Mouse (Mus musculus): ENCODE results near the gene Opn1sw. TPM values are rescaled to one million over a fixed set of nuclear protein-coding genes. Genes with fewer than 3 reads are reported as not detected.
A peak's percentile ranks its signal among the peaks of the same experiment; 100 is the strongest.
"Not testable (repeated sequence)": the region's sequence is repeated elsewhere in the genome, so short reads cannot be mapped to it uniquely, and the experiment has no call there.

Gene Opn1sw
- total RNA-seq, 1 experiment from 2014 or later, result not detected

DNA sequence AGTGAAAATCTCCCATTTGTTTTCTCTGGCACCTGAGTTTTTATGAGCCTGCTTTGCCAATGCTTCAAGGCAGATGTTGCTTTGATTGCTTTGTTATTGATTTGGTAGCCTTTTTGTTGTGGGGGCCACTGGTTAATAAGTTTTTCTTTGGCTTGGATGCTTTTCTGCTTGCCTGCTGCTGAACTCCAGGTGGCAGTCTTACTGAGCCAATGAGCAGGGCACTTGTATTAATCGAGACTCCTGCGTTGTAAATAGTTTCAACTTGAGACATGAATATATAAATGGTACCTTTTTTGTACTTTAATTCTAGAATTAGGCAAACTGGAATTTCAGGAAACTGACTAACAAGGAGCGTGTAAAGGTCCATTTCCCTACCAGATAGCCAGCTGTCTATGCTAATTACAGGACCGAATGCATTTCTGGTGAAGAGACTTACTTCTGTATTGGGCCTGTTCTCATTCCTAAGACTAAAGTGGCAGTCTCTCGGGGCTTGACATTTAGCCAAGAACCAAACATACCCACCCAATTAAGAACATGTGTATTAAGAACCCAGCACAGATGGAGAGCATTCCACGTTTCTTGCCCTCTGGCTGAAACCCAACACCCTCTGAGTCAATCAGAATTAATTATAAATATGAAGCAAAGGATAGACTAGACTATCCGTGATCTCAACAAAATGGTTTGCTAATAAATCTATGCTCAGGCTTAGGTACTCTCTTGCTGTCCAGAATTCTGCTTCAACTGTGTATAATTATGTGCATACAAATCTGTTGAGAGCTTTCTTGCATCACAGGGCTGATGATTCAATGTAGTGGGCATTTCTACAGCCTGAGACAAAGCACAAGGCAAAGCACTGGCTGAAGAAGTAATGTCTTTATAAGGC is 25.8 kb downstream of the Opn1sw start:
- ATAC-seq (replicated peaks in 1 of 2; ENCODE audit: insufficient read depth in 1 of 2, low FRiP score in 2 of 2, low TSS enrichment in 1 of 2, low read depth in 1 of 2, poor library complexity in 2 of 2, severe bottlenecking in 2 of 2), result no peak

DNA sequence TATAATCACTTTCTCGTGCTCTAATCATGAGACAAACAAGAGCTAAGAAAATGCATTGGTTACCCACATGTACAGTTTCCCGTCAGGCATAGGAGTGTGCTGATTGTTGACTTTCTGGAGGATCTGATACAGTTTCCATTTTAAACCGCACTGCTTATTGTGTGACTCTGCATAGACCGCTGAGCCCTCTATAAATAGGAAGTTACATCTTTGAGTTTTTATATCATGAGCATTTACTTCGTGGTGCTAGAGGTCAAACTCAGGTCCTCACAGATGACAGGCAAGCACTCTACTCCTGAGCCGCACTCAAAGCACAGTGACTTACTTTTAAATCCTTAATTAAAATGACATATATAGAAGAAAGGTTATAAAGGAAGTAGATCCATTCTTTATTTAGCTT is 28.1 kb downstream of the Opn1sw start:
- ATAC-seq (replicated peaks in 1 of 2; ENCODE audit: insufficient read depth in 1 of 2, low FRiP score in 2 of 2, low TSS enrichment in 1 of 2, low read depth in 1 of 2, poor library complexity in 2 of 2, severe bottlenecking in 2 of 2), result no peak

DNA sequence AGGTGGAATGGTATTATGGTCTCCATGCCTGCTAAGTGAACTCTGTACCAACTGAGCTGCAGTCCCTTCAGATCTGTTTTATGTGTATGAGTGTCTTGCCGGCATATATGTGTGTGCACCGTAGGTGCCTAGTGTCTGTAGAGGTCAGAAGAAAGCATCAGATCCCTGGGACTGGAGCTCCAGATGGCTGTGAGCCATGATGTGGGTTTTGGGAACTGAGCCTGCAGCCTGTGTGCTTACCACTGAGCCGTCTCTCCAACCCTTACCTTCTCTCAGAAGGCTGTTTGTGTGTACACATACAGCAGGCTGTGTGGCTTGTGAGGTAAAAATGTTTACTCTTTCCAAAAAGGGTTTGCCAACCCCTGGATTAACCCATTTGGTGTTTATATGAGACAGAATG is 28.9 kb downstream of the Opn1sw start:
- ATAC-seq (replicated peaks in 1 of 2; ENCODE audit: insufficient read depth in 1 of 2, low FRiP score in 2 of 2, low TSS enrichment in 1 of 2, low read depth in 1 of 2, poor library complexity in 2 of 2, severe bottlenecking in 2 of 2), result no peak

DNA sequence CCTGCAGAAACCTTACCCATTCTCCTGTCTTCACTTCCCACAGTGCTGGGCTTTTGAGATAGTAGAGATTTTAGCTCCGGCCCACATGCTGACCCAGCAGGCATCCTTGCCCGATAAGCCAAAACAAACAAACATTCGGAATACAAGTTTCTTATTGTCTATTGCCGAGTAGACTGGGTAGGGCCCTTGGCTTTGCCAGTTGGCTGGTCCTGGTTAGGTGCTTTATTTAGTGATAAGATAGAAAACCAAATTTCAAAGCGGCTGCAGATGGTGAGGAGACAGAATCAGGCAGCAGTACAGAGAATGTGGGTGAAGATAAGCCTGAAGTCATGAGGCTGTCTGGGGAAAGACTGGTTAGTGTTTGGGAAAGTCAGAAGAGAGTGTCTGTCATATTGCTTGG is 35.5 kb downstream of the Opn1sw start:
- no peak for ATAC-seq (replicated peaks in 1 of 2; ENCODE audit: insufficient read depth in 1 of 2, low FRiP score in 2 of 2, low TSS enrichment in 1 of 2, low read depth in 1 of 2, poor library complexity in 2 of 2, severe bottlenecking in 2 of 2)

DNA sequence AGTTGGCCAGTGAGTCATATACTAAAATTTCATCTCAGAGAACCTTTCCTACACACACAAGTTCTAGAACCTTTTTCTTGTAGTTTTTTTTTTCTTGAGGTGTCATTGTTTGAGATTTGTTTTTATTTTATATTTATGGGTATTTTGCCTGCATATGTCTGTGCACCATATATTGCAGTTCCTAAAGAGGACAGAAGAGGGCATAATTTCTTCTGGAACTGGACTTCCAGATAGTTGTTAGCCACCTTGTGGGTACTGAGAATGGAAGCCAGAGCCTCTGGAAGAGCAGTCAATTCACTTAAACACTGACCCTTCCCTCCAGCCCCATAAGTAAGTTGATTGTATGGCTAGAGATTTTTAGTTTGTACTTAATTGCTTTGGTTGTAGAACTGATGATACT is 36.7 kb downstream of the Opn1sw start:
- ATAC-seq (replicated peaks in 1 of 2; ENCODE audit: insufficient read depth in 1 of 2, low FRiP score in 2 of 2, low TSS enrichment in 1 of 2, low read depth in 1 of 2, poor library complexity in 2 of 2, severe bottlenecking in 2 of 2), result no peak

DNA sequence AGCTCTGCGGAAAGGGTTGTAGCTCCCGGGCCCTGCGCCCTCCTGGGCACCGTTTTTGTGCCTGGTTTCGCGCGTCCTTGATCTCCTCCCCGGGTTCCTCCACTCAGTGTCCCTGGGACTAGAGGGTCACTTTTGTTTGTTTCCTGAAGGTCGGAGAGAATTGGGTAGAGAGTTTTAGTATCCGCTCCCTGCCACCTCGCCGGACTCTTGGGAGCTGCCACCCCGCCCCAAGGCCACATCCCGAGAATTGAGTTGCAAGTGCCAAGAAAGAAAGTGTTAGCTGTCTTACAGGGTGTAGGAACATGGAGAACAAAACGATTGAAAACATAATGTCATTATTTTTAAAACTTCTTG is 39.9 kb downstream of the Opn1sw start:
- ATAC-seq (replicated peaks in 1 of 2; ENCODE audit: insufficient read depth in 1 of 2, low FRiP score in 2 of 2, low TSS enrichment in 1 of 2, low read depth in 1 of 2, poor library complexity in 2 of 2, severe bottlenecking in 2 of 2), result no peak

DNA sequence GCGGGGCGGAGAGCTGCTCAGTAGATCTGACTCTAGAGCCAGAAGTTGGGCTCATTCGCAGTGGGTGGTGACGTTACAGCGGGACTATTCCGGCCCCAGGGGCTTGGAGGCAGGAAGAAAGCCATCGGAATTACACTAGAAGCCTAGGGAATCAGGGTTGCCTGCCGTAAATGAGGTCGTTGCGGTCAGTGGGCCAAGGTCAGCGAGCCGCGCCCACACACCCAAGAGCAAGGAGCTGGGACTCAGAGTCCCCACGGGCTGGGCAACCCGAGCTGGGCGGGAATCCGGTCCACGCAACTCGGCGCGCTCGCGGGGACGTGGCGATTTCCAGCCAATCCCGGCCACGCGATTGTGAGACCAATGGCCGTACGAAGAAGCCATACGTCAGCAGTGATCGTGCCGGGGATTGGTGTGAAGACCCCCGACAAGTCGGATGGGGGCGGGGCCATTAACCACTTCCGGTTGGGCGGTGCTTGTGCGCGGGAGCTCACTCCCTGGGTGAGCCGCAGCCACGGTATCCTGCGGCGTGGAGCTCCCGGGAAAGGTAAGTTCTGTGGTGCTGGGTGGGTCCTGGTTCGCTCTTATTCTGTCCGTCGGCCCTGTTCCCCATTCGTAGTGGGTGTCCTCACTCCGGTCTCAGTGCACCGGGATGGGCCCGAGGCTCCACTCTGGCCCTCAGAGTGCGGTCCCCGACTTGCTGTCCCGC is 40.5 kb downstream of the Opn1sw start, which contains the start of gene Calu:
Calu (plus strand) TSS at position 405 of the 706 bp plus-strand sequence.
- ATAC-seq (replicated peaks in 1 of 2; ENCODE audit: insufficient read depth in 1 of 2, low FRiP score in 2 of 2, low TSS enrichment in 1 of 2, low read depth in 1 of 2, poor library complexity in 2 of 2, severe bottlenecking in 2 of 2), result peak; percentile 97 to 99

DNA sequence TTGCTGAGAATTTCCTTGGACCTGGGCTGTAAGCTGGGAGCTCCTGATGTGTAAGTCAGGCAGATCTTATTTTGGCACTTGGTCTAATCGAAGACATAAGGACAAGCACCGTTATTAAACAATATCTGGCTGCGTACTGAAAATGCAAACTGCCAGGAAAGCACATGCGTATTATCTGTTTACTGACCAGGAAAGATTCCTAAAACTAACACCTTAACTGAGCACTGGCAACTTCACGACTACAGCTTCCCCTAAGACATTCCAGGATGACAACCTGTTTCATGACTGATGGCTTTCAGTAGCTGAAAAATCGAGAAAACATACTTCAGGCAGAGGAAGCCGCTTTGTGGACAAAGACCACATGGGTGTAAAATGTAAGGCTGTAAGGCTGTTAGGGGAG is 41.1 kb downstream of the Opn1sw start:
- no peak for ATAC-seq (replicated peaks in 1 of 2; ENCODE audit: insufficient read depth in 1 of 2, low FRiP score in 2 of 2, low TSS enrichment in 1 of 2, low read depth in 1 of 2, poor library complexity in 2 of 2, severe bottlenecking in 2 of 2)

DNA sequence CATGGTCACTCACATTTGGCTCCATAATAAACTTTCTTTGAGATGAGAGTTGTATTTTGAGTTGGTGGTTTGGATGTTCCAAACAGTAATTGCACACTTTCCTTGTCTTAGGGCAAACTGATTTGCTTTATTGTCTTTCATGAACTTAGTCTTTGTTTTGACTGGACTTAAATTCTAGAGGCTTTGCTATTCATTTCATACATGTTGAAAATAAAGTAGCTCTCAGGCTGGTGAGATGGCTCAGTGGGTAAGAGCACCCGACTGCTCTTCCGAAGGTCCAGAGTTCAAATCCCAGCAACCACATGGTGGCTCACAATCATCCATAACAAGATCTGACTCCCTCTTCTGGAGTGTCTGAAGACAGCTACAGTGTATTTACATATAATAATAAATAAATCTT is 41.8 kb downstream of the Opn1sw start:
- ATAC-seq (replicated peaks in 1 of 2; ENCODE audit: insufficient read depth in 1 of 2, low FRiP score in 2 of 2, low TSS enrichment in 1 of 2, low read depth in 1 of 2, poor library complexity in 2 of 2, severe bottlenecking in 2 of 2), result not testable (repeated sequence)

DNA sequence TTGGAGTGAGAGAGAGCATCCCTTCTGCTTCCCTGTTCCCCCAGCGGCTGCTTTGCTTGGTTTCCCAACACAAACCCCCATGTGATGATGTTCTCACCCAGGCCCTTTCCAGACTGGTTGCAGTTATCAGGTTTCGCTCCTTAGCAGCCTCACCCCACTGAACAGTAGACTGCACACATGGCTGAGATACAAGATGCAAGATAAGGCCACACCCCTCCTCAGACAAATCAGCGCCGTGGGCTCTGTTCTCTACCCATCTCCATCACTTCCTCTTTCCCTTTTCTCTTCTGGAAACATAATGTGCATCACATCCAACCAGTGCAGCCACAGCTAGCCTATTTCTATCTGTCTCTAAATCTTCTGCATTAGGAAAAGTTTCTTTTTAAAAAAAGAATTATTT is 58.8 kb downstream of the Opn1sw start:
- ATAC-seq (replicated peaks in 1 of 2; ENCODE audit: insufficient read depth in 1 of 2, low FRiP score in 2 of 2, low TSS enrichment in 1 of 2, low read depth in 1 of 2, poor library complexity in 2 of 2, severe bottlenecking in 2 of 2), result no peak

DNA sequence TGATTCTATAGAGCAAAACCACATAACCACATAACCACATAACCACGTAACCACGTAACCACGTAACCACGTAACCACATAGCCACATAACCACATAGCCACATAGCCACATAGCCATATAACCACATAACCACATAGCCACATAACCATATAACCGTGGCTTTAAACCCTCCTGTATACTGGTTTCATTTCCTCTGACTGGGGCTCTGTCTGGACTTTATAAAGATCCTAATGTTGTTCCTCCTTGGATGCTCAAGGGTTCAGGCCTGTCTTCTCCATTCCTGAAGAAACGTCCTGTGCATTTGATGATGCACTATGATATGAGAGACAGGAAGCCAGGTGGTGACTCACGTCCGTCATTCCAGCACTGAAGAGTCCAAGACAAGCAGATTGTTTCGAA is 61.3 kb downstream of the Opn1sw start:
- ATAC-seq (replicated peaks in 1 of 2; ENCODE audit: insufficient read depth in 1 of 2, low FRiP score in 2 of 2, low TSS enrichment in 1 of 2, low read depth in 1 of 2, poor library complexity in 2 of 2, severe bottlenecking in 2 of 2), result no peak

Other genes with a start within 250 kb of the Opn1sw start
- 53.1 and 66.5 TPM in 2 replicates for gene Rbm28, start 223.5 kb downstream of the Opn1sw start, total RNA-seq (2017)
- gene Prrt4, start 208.9 kb downstream of the Opn1sw start, total RNA-seq (2017), result not detected in 2 replicates
- gene Impdh1, start 172.1 kb downstream of the Opn1sw start, total RNA-seq (2017), result 70.0 and 72.4 TPM in 2 replicates
- 26.3 and 27.7 TPM in 2 replicates for gene Hilpda, start 116.0 kb downstream of the Opn1sw start, total RNA-seq (2017)
- gene Fam71f2, start 108.9 kb downstream of the Opn1sw start, total RNA-seq (2017), result 1.6 TPM in 1 of 2 replicates, not detected in the other
- not detected in 2 replicates for gene Fam71f1, start 69.3 kb downstream of the Opn1sw start, total RNA-seq (2017)
- 162 and 228 TPM in 2 replicates for gene Calu, start 40.4 kb downstream of the Opn1sw start, total RNA-seq (2017)
- gene Ccdc136, start 7.8 kb upstream of the Opn1sw start, total RNA-seq (2017), result 0.40 and 0.44 TPM in 2 replicates
- gene Flnc, start 44.8 kb upstream of the Opn1sw start, total RNA-seq (2017), result not detected in 2 replicates
- gene Atp6v1f, start 79.2 kb upstream of the Opn1sw start, total RNA-seq (2017), result 131 and 182 TPM in 2 replicates
- gene Atp6v1fnb, start 83.0 kb upstream of the Opn1sw start, total RNA-seq (2017), result 3.4 TPM in 1 of 2 replicates, not detected in the other
- not detected in 2 replicates for gene Kcp, start 119.5 kb upstream of the Opn1sw start, total RNA-seq (2017)
- 19.3 and 23.7 TPM in 2 replicates for gene Irf5, start 138.2 kb upstream of the Opn1sw start, total RNA-seq (2017)
- gene Tnpo3, start 221.4 kb upstream of the Opn1sw start, total RNA-seq (2017), result 76.4 and 89.6 TPM in 2 replicates